Mouse (Mus musculus): ENCODE results near the gene March6.

Gene March6

DNA sequence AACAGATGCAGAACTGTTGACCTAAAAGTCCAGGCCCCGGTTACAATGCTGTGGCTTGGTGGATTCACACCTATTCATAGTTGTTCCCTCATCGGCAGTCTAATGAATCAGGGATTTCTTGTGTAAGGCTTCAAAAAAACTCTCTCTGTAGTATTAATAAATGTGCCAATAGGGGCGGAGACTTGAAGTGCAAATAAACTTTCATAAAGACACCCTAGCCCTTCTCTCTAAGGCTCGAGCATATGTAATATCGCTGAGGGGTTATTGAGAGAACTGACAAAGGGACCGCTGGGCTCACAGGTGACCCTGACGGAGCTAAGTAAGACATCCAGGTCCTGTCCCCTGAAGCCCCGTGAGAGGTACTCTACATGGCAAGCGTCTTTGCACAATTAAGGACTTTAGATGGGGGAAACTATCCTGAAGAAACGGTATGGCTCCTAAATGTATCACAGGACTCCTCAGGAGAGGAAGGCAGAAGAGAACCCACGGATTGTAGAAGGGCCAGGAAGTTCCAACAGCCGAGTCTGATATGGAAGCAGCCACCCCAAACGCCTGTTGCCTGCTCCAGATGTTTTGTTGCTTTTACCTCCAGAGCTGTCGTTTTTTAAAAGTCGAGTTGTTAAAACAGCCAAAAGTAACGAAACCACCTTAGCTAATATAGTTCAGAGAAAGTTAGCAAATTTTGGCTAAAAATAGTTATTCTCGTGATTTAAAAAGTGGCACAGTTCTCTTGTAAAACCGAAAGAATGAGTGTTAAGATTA is 78.3 kb downstream of the March6 start:
- DNase-seq = no peak

DNA sequence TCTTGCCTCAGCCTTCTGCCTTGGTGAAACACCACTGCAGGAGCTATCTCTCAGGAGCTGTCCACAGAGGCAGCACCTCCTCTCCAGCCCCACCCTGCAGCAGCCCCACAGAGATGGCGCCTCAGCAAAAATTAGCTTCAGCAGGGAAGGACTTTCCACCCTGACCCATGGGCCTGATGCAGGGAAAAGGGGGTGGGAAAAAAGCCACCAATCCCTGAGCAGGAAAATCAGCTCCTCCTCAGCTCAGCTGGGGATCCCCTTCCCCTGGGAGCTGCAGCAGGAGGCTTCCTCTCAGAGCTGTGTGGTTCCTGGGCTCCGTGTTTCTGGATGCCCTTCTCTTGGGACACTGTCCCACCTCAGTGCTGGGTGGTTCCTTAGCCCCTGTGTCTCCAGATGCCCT is 81.1 kb downstream of the March6 start:
- no peak for DNase-seq

DNA sequence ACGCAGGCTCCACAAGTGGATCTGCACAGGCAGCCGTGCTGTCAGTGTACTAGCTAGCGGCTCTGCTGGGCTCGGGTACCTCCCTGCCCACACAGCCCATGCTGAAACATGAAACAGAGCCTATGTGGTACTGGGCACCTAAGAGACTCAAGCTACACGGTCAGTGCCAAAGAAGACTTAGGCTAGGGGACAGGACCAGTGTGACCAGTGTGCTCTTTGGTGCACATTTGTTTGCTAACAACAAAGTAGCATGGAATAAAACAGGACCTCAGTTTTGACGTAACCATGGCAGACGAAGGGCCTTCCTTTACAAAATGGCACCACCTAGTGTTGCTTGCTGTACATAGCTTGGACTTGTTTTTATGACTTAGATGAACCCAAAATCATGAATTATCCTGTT is 83.7 kb downstream of the March6 start:
- DNase-seq = peak; percentile 25

DNA sequence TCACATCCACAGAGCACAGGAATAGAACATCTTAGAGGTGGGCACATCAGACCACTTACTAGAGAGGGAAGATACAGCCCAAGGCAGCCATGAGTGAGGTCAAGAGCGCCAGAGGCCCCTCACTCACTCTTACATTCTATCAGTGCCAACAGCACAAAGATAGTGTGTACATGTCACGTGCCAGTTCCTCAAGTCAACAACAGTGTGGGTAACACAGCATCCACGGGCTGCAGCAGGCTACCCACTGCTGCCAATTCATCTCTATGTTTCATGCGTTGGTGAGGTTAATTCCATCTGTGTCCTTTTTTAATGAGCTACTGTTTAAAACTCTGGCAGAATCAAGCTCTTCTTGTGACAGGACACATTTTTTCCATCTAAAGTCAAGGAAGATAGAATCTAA is 88.2 kb downstream of the March6 start:
- no peak for DNase-seq

DNA sequence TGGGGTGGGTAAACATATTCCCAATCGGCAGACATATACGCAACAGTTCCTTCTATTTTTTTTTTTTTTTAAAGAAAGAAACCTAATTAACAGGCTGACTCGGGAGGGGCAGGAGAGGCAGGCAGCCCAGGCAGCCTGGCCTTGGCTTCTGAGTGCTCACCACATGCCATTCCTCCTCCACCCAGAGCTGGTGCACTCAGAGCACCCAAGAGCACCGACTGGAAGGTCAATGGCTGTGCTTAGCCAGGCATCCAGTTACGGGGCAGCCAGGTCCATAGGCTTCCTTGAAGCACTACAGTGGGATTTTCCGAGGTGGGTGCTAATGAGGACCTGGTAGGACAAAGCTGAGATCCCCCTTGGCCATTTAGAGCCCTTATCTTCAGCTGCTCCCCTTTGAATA is 88.9 kb downstream of the March6 start:
- DNase-seq = no peak

DNA sequence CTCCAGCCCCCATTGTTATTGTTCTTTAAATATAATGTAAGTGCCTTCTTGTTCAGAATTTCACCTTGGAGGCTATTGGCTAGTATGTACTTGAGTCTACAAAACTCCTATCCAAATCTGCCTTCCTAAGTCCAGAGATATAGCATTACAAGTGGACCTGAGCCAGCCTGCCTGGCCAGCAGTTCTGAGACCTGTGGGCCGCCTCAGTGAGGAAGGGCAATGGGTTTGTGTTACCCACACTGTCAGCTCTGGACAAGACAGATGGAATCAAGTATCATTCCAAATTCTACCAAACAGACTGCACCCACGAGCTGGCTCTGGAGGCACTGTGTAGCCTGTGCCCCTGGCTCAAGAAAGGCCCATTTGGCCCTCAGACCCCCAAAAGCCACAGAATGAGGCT is 94.0 kb downstream of the March6 start:
- no peak for DNase-seq

DNA sequence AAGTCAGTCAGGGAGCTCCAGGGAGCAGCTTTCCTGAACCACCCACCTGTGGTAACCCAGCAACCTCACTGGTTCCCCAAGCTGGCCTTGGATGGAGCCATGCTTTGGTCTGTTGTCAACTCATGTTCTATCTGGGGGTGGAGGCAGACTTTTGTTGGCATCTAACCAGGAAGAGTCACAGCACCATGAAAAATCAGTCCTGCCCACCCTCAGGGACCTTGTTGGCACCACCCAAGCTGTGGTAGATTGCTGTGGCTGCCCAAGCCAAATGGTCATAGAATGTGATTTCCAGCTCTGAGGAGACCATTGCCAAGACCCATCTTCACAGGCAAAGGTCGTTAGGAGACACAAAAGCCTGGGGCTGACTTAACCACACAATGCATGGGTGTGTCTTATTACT is 94.8 kb downstream of the March6 start:
- DNase-seq = no peak

DNA sequence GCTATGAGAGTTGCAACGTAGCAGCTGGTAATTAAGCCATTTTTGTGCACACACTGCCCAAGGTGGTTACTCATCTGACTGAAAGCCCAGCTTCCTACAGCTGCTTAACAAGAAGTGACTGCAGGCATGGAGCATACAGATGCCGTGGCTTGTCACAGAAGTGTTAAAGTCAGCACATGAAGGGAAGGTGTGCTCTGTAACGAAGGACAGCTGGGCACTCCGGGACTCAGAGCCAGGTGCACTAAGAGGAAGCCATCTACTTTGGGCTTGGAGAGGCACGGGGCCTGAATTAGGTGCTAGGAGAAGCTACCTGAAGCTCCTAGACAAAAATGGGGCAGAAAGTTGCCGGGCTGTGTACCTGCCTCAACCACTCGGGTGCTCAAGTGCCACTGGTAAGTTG is 97.1 kb downstream of the March6 start:
- no peak for DNase-seq

DNA sequence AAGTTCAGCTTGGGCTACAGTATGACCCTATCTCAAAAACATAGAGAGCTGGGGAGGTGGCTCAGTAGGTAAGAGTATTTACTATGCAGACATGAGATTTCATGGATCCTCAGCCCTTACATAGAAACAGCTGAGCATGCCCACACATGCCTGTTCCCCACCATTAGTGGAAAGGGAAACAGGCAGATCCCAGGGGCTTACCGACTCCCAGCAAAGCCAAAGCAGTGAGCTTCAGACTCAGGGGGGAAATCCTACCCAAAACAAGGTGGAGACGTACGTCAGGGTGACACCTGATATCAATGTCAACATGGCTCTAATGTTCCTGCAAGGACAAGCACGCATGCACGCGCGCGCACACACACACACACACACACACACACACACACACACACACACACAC is 99.0 kb downstream of the March6 start:
- DNase-seq = no peak

DNA sequence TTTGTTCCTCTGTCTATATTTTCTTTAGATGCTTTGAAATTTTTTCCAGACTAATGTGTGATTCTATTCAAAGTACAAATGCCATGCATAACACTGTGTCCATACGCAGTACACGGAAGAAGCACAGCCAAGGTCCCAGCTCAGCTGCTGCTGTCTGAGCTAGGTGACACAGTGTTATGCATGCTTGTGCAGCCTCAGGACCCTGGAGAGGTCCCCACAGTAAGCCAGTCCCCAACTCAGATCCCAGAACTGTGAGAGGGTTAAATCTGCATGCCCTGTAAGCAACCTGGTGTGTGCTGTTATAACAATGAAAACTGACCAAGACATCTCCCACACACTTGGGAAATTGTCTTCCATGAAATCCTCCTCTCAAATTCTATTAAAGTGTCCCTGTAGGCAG is 100.8 kb downstream of the March6 start:
- DNase-seq = no peak

DNA sequence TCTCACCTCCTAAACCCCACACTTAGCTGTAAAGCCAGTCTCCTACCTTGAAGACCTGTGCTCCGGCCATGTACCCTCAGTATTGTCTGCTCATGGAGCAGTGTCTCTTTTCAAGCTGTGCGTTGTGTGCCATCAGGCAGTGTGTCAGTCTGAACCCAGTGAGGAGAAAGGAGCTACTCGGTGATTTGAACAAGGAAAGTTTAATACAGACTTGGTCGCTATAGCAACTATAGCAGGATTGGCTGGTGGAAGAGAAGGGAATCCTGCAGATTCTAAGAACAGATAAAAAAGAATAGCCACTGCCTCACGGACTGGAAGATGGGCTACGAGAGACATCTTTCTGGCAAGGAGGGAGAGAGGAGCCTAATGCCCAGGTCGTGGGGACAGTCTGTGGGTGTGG is 101.4 kb downstream of the March6 start:
- DNase-seq = no peak

DNA sequence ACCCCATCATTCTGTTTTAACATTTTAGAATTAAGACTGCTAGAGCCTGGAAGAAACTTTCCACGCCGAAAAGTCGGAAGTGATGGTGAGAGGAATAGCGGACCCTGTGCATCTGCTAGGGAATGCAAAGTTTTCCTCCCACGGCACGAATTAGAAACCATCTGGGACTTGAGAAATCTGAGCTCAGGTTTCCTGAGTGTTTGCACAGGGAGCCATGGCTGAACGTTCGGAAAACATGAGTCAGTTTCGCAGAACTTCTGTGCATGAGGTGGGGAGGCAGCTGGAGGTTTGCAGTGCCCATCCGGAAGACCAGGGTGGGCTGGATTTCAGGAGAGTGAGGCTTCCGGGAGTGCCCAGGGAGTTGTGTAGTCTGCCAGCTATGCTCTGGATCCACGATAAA is 102.3 kb downstream of the March6 start:
- no peak for DNase-seq

DNA sequence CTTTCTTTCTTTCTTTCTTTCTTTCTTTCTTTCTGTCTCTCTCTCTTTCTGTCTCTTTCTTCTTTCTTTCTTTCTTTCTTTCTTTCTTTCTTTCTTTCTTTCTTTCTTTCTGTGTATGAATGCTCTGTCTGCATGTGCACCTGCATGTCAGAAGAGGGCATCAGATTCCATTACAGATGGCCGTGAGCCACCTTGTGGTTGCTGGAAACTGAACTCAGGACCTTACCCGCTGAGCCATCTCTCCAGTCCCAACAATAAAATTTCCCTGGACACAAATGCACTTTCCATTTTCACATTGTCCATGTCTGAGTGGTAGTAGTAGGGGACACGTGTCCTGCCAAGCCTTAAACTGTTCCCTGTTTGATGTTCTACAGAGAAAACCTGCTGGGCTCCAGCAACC is 103.5 kb downstream of the March6 start:
- no peak for DNase-seq

DNA sequence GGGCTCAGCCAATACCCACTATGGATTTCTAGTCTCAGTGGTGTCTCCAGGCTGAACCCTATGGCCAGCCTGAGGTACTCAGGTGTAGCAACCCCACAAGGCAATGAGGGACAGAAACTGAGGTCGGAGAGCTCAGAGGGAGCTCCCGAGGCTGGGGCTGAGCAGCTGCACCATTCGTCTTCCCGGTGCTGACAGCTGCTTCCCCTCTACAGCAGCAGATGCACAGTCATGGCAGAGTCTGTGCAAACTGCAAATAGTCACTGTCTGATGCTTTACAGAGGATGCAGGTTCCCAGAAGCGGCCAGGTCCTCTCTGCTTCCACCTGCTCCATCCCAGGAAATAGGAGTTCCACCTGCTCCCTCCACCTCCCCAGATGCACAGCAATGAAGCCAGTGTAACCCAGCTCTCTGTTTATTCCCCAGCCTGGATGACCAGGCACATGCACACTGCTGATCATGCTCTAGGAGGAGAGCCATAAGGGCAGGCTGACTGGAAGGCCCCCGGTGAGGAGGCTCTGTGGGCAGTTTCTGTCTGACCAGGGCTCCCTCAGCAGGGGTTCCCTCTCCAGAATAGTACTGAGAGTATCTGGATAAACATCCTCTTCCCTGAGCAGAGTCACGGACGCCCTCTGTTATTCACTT is 104.7 kb downstream of the March6 start:
- DNase-seq = no peak

DNA sequence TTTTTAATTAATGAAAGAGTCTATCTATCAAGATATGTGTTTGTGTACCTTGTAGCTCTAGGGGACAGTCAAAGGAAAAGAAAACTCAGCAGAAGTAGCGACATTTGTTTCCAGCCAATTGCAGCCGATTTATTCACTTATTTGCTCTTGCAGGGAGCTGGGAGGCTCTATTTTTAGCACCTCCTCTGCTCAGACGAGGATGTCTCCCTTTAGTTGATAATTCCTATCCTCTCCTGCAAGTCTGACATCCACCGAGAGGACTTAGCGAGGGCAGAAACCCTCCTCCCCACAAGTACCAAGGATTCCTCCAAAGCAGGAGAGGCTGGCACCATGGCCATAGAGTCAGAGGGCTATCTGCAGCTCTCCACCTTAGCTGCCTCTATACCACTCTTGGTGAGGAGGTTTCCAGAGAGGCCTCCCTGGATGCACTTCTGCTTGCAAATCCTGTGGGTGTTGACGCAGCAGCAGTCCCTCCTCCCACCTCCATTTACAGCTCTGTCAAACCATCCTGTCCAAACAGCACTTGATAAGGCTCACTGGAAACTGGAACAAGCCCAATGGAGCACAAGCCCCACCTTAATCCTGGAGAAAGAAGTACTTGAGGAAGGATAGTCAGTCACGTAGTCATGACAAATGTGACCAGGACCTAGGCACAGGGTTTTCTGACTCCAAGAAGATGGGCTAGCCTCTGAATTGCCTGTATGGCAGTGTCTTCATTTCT is 108.0 kb downstream of the March6 start:
- DNase-seq = no peak

DNA sequence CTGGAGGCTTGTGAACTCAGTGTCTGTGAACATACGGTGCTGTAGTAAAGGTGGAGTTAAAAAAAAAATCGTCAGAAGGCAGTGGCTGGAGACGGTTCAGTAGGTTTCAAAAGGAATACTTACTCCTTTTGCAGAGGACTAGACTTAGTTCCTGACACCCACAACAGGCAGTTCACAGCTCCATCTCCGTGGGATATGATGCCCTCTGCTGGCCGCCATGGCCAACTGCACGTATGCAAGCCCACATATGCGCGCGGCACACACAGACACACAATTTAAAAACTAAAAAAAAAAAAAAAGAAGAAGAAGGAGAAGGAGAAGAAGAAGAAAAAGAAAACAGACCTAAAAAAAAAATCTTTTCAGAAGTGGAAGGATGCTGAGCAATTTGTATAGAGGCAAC is 111.8 kb downstream of the March6 start:
- peak; percentile 67 for DNase-seq

DNA sequence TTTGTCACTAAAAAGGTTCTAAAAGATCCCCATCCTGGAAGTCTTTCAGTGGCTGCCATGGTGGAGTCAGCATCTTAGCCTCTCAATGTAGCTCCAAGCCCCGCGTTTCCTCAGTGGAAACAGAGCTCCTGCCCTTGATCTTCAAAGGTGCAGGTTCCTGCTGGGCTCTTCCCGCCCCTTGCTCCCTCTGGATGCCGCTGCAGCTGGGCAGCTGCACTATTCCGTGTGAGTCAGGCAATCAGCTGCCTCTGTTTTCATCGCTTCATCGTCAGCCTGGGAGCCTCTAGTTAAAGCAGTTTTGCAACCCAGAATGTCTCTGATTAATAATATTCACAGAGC is 112.2 kb downstream of the March6 start:
- peak; percentile 11 for DNase-seq

DNA sequence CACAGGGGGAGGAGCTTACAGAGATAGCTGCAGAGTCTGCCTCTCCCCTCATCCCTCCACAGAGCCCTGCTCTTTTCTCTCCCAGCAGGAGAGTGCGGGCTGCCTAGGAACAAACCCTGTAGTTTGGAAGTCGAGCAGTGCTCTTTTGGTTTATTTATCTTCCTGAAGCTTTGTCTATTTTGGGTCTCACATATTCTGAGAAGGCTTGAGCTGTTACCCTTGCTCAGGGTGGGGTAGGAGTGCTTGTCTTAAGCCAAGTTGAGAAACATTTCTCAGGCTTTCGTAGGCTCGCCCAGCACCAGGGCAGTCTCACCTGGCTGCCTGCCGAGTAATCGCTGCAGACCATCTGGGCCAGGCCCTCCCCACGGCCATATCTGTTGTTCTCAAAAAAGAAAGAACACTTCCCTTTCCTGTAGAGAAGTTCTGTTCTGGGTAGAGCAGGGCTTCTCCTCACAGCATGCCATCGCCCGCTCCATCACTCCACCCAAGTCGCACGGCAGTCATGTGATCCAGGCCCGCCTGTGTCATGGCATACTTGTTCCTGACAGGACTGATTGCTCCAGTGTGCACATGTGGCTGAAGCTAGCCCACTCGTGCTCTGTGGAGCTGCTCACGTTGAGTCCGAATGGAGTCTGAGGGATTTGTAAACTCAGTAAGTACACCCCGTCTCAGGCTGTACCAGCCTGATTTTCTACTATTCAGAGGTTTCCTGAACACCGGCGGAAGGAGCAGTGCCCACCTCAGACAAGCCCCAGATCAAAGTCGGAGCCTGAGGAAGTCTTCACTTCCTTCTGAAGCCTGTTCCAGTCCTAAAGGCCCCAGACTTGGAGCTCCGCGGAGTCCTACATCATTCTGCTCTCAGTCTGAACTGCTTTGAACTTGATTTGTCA is 112.8 kb downstream of the March6 start:
- DNase-seq = peak; percentile 20

DNA sequence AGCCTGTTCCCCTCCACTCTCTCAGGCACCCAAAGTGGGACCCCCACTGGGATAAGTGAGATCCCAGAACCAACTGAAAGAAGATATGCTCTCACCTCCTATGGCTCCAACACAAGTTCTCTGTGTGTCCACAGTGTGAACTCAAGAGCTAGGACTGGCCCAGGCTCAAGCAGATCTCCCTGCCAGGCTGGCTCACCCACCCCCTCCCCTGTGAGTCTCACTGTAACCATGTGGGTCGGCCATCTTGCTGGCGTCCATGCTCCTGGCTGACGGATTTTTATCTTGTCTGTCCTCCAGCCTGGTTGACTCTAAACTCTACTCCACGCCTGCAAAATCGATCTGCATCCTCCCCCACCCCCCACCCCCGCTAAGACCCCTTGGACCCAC is 113.5 kb downstream of the March6 start:
- DNase-seq = no peak

DNA sequence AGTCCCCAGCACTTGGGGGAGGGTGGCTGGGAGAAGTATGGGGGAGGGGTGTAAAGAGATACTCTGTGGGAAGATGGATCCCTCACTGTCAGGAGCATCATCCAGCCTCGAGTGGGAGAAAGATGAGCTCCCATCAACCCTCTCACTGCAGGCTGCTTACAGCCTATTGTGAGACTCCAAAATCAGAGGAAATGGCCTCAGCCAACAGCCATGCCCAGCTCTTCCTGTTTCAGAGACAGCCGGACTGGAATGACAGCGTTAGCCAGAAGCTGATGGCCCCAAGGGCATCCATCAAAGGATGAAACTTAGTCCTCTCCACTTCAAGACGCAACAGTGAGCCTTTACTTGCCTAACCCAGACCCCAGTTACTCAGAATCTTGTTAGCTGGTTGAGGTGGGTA is 115.7 kb downstream of the March6 start:
- DNase-seq = no peak

DNA sequence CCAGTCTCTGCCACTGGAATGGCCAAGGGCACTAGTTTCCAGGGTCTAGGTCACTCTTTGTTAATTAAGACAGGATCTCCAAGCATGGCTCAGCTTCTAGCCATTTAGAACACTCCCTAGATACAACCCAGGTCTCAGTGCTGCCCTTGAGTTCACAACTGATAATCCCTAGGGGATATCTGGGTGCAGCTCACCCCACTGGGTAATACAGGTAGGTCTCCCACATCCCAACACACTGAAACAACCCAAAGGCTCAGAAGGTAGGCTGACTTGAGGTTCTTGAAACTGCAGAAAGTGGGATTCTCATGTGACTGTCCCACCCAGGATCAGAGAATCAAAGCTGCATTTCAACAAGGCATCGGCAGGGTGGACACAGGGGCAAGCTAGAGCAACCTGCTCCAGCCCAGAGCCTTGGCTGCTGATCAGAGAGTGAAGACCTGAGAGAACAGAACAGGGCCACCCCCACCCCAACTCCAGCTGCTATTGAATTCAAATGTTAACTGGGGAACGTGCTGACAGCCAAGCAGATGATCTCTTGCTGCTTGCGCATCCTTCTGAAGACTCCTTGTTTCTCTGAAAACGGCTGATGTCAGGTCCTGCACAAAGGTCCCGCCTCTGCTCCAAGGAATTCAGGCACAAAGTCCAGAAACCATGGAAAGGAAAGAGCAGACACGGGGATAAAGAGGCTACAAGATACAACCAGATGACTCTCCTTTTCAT is 116.5 kb downstream of the March6 start:
- no peak for DNase-seq

DNA sequence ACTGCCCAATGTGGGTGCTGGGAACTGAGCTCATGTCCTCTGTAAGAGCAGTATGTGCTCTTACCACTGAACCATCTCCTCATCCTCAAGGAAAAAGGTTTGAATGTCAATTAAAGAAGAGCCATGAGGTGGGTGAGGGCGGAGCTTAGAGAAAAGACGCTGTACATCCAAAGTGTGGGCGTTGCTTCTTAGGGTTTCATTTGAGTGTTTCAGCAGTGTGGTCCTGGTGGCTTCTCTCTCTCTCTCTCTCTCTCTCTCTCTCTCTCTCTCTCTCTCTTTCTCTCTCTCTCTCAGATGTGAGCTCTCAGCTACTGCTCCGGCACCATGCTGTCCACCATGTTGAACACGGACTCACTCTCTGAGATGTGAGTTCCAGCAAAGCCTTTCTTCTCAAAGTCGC is 117.2 kb downstream of the March6 start:
- DNase-seq = no peak

DNA sequence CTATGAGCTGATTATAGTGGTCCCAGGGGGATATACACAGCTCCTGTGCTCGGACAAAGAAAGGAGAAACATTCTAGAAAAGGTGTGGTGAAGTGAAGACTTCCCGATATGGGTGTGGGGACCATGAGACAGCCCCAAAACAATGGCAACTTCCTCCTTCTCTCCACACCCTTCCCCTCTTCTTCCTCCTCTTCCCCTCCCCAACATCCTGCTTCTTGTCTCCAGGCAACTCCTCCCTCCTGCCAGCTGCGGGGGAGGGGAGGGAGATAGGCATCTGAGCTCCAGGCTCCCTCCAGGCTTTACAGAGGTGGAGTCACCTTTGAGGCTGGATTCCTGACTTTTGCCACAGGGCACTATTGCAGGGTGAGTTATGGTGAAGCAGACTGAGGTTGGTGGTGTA is 117.9 kb downstream of the March6 start:
- DNase-seq = no peak

All from thymus, postnatal 4 days (tissue).